Mouse (Mus musculus): ENCODE data around the gene Agrn. TPM values are rescaled to one million over a fixed set of nuclear protein-coding genes. Genes with fewer than 3 reads are reported as not detected.

Agrn gene
- polyA plus RNA-seq, 1 experiment from 2014 or later = 55.4 TPM

DNA sequence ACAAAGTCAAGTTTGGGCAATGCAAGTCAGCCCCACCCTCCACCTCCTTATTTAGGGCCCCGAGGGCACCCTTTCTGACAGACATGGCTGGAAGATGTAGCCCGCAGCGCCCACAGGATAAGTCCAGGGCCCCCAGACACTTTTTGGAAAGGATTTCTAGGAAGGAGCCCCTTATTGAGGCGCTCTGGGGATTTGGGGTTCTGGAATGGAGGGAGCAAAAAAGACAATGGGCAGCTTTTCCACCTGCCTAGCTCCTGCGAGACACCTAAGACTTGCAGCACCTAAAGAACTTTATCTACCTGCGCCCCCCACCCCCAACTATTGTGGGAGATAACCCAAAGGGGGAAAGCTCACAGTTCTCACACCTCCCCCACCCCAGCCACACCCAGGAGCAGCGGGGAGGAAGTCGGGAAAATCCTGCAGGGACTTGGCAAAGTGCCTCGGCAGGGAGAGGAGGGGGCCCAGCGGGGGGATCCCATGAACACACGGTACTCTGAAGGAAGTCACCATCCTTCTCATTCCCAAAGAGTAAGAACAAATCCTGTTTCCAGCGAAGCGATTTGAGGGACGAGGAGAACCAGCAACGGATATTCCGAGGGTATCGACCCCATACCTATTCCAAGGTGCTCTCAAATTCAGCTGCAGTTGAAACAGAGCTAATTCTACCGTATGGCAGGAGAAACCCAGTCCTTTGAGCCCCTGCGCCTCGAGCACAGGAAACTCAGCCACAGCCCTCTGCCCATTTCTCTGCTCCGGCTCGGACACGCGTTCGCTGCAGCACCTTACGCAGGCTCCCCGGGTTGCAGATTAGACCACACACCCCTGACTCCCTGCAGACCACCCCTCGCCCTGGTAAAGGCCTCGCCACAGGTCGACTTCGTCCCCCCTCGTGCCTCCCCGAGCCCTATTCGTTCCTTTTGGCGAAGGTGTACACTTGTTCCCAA lies 1.1 kb downstream of the Agrn start:
- no peaks in the 10 kb centered on the region for H3K9me3 ChIP-seq (replicated peaks)
- H3K4me3 ChIP-seq = peak overlapping the region; percentile 94
- H3K36me3 ChIP-seq = peaks cover 43% of the 10 kb centered on the region
- peaks cover 73% of the 10 kb centered on the region for H3K4me1 ChIP-seq
- DNase-seq (ENCODE audit: low spot score) = peak; percentile 48
- peaks cover 19% of the 10 kb centered on the region; the same call in 1 of the 2 replicates for H3K27me3 ChIP-seq (ENCODE audit: low read depth, poor library complexity, severe bottlenecking)
- H3K27ac ChIP-seq (replicated peaks) = peak overlapping the region; percentile 95
- 4% methylated on average over 35 of the region's 35 CpGs for WGBS

GRCm38 (mm10) chr4:156194346-156194745 lies 2.9 kb downstream of the Agrn start:
- H3K36me3 ChIP-seq = peaks cover 55% of the 10 kb centered on the region

GRCm38 (mm10) chr4:156193906-156194305 lies 3.4 kb downstream of the Agrn start:
- H3K27ac ChIP-seq (replicated peaks) = peak overlapping the region; percentile 19; the same call in 1 of the 2 replicates
- peak overlapping the region; percentile 94 for H3K4me3 ChIP-seq
- peaks cover 95% of the 10 kb centered on the region for H3K4me1 ChIP-seq

More at GRCm38 (mm10) chr4:156194346-156194745, 2.9 kb downstream of the Agrn start:
- Histone ChIP-seq H3K4me3 (peak overlapping the region; percentile 94), H3K27ac (replicated peaks) (peak overlapping the region; percentile 19; the same call in 1 of the 2 replicates), H3K4me1 (peaks cover 92% of the 10 kb centered on the region), H3K9me3 (replicated peaks) (no peaks in the 10 kb centered on the region), H3K27me3 (ENCODE audit: low read depth, poor library complexity, severe bottlenecking) (peaks cover 14% of the 10 kb centered on the region; the same call in 1 of the 2 replicates)
- WGBS = 14% methylated on average over 6 of the region's 6 CpGs
- DNase-seq (ENCODE audit: low spot score) = no peak

DNA sequence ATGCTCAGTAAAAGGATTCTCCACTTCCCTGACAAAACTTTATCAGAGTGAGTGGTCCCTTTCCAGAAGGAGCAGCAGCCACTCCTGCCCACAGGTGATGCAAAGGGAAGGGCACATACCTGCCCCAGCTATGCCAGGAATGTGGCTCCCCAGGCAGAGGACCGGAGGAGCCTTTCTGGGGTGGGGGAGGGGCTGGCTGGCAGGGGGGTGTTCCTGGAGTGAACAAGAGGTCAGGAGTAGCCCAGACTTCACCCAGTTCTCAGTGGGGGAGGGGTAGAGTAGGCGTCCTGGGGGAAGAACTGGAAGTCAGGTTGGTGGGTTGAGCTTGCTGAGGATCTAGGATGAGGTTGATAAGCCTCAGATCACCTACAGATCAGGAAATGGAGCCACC lies 4.1 kb downstream of the Agrn start:
- Histone ChIP-seq H3K27me3 (ENCODE audit: low read depth, poor library complexity, severe bottlenecking) (peaks cover 14% of the 10 kb centered on the region; the same call in 1 of the 2 replicates), H3K4me3 (0 out of 2 replicates have a peak overlapping the region, but pooled peaks have one; percentile 4), H3K36me3 (peaks cover 56% of the 10 kb centered on the region), H3K27ac (replicated peaks) (no peak overlapping the region; the same call in 1 of the 2 replicates), H3K4me1 (peaks cover 95% of the 10 kb centered on the region), H3K9me3 (replicated peaks) (no peaks in the 10 kb centered on the region)
- WGBS = 31% methylated on average over 2 of the region's 2 CpGs
- DNase-seq (ENCODE audit: low spot score) = no peak

More at GRCm38 (mm10) chr4:156193906-156194305, 3.4 kb downstream of the Agrn start:
- H3K9me3 ChIP-seq (replicated peaks) = no peaks in the 10 kb centered on the region
- WGBS = 66% methylated on average over 5 of the region's 5 CpGs
- H3K36me3 ChIP-seq = peaks cover 55% of the 10 kb centered on the region
- peaks cover 14% of the 10 kb centered on the region; the same call in 1 of the 2 replicates for H3K27me3 ChIP-seq (ENCODE audit: low read depth, poor library complexity, severe bottlenecking)
- no peak for DNase-seq (ENCODE audit: low spot score)

DNA sequence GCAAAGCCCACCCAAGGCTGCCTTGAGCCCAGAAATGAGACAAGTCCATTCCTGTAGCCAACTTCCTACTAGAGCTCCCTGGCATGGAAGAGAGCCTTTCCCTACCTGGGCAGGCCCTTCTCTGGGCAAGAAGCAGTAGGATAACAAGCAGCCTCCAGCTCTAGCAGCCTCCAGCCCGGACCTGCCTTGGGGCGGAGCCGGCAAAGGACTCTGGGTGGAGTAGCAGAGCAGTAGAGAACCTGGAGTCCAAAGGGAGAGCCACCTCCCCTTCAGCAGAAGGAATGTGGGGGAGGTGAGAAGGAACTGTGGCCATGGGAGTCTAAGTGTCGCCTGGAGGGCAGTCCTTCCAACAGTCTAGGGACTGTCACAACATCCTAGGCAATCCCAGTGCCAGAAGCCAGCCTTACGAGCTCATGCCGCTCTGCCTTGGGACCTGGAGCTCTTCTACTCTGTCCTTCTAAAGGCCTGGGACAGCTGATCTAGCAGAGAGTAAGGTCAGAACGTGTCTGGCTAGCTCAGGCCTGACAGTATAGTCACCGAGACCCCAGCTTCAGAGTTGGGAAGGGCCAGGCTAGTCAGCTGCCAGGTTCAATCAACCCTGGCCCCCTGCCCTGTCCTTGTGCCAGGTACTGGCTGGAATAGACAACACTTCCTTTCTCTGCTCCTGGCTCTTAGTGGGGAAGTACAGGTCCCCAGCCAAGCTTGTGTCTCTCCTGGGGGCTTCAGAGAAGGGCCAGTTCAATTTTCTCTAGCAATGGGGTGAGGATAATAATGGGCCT lies 4.7 kb downstream of the Agrn start:
- Histone ChIP-seq H3K4me3 (peak overlapping the region; percentile 22), H3K9me3 (replicated peaks) (no peaks in the 10 kb centered on the region), H3K27ac (replicated peaks) (0 out of 2 replicates have a peak overlapping the region, but pooled peaks have one; percentile 2), H3K4me1 (peaks cover 97% of the 10 kb centered on the region), H3K27me3 (ENCODE audit: low read depth, poor library complexity, severe bottlenecking) (peaks cover 14% of the 10 kb centered on the region; the same call in 1 of the 2 replicates), H3K36me3 (peaks cover 62% of the 10 kb centered on the region)
- DNase-seq (ENCODE audit: low spot score) = no peak
- 53% methylated on average over 8 of the region's 8 CpGs for WGBS

DNA sequence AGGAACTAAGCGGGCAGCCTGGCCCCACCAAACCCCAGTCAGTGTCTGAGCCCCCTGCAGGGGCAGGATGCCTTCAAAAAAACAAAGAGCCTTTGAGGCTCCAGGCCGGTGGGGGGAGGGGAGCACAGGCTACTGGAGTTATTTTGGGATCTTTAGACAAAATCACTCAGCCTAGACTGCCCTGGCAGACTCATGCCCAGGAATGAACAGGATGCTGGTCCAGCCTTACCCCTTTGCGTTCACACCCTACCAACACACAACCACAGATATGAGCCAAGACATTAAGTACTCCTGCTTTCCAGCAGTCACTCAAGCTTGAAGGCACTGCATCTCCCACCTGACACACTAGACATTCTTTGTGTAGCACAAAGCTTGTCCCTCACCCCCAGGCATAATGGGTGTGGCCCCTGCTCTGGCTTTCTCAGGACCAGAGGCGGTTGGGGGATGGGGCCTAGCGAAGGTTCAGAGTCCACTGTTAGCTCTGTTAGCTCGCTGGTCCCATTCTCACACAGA lies 8.4 kb downstream of the Agrn start:
- WGBS = 6% methylated on average over 6 of the region's 6 CpGs
- H3K27ac ChIP-seq (replicated peaks) = peak overlapping the region; percentile 85
- H3K27me3 ChIP-seq (ENCODE audit: low read depth, poor library complexity, severe bottlenecking) = no peaks in the 10 kb centered on the region
- peak; percentile 67 for DNase-seq (ENCODE audit: low spot score)
- H3K4me1 ChIP-seq = peaks cover 100% of the 10 kb centered on the region
- H3K36me3 ChIP-seq = peaks cover 66% of the 10 kb centered on the region
- peak overlapping the region; percentile 38 for H3K4me3 ChIP-seq
- H3K9me3 ChIP-seq (replicated peaks) = no peaks in the 10 kb centered on the region

- DNase-seq (ENCODE audit: low spot score) = no peak
- Histone ChIP-seq H3K36me3 (peaks cover 64% of the 10 kb centered on the region), H3K4me1 (peaks cover 99% of the 10 kb centered on the region), H3K4me3 (peak overlapping the region; percentile 38), H3K9me3 (replicated peaks) (no peaks in the 10 kb centered on the region), H3K27ac (replicated peaks) (peak overlapping the region; percentile 85), H3K27me3 (ENCODE audit: low read depth, poor library complexity, severe bottlenecking) (no peaks in the 10 kb centered on the region)
- WGBS = 45% methylated on average over 5 of the region's 5 CpGs
Measured at GRCm38 (mm10) chr4:156188162-156188810, 9.0 kb downstream of the Agrn start.

DNA sequence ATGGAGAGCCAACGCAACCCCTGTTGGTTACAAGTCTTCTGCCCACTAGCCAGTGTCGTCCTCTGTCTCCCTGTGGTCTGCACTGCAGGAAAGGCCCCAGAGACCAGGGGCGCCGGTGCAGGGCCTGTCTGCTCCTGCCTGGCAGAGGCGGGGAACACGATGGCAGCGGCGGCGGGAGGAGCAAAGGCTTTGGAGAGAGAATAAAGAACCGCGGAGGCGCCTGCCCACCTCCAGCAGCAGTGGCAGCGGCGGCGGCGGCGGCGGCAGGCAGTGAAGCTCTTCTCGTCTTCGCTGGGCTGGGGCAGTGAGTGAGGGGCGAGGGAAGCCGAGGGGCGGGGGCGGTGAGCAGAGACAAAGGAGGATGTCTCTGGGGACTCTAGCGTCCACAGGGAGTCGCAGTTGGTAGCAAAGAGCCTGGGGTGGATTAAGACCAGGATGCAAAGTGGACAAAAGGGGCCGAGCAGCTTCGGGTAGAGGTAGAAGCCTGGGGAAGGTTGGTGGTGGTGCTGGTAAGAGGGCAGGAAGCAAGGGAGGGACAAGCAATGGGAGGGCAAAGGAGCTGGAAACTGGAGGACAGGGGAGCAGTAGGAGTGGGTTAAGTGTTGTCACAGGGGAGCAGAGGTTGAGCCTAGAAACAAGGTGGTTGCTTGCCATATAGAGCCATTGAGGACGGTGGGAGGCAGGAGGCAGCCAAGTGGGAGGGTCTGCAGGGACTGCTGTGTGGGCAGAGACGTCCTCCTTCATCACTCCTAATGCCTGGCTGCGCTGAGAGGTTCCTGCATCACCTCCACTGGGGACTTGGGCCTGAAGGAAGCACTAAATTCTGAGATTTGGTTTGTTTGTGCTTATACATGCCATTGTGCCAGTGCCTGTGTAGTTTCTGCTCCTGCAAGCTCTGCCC lies 11.1 kb downstream of the Agrn start:
- H3K36me3 ChIP-seq = peaks cover 64% of the 10 kb centered on the region
- 4% methylated on average over 31 of the region's 31 CpGs for WGBS
- peaks cover 97% of the 10 kb centered on the region for H3K4me1 ChIP-seq
- H3K4me3 ChIP-seq = peak overlapping the region; percentile 59
- DNase-seq (ENCODE audit: low spot score) = peak; percentile 83
- H3K27me3 ChIP-seq (ENCODE audit: low read depth, poor library complexity, severe bottlenecking) = no peaks in the 10 kb centered on the region
- no peaks in the 10 kb centered on the region for H3K9me3 ChIP-seq (replicated peaks)
- H3K27ac ChIP-seq (replicated peaks) = peak overlapping the region; percentile 93

DNA sequence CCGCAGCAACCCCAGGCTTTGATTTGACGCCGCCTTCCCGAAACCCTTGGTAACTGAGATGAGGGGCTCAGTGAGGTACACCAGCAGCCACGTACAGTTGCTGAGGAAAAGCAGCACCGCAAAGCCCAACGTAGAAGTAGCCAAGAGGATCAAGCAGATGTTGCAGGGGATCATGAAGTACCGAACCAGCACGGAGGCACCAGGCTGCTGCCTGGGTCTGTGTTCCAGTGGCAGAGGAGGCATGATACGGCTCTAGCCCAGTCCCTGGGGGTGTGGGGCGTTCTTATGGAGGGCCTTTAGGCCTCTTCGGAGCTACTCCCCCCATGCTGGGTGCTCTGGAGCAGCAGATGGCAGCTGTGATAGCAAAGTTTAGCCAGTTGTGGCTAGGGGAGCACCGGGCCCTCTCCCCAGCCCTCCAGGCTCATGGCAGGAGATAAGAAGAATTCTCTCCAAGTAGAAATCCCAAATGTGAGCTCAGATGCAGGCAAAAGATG lies 11.8 kb downstream of the Agrn start:
- peaks cover 64% of the 10 kb centered on the region for H3K36me3 ChIP-seq
- no peaks in the 10 kb centered on the region for H3K27me3 ChIP-seq (ENCODE audit: low read depth, poor library complexity, severe bottlenecking)
- H3K4me3 ChIP-seq = peak overlapping the region; percentile 59
- H3K9me3 ChIP-seq (replicated peaks) = no peaks in the 10 kb centered on the region
- H3K4me1 ChIP-seq = peaks cover 91% of the 10 kb centered on the region
- DNase-seq (ENCODE audit: low spot score) = no peak
- H3K27ac ChIP-seq (replicated peaks) = peak overlapping the region; percentile 93
- WGBS = 61% methylated on average over 13 of the region's 13 CpGs

DNA sequence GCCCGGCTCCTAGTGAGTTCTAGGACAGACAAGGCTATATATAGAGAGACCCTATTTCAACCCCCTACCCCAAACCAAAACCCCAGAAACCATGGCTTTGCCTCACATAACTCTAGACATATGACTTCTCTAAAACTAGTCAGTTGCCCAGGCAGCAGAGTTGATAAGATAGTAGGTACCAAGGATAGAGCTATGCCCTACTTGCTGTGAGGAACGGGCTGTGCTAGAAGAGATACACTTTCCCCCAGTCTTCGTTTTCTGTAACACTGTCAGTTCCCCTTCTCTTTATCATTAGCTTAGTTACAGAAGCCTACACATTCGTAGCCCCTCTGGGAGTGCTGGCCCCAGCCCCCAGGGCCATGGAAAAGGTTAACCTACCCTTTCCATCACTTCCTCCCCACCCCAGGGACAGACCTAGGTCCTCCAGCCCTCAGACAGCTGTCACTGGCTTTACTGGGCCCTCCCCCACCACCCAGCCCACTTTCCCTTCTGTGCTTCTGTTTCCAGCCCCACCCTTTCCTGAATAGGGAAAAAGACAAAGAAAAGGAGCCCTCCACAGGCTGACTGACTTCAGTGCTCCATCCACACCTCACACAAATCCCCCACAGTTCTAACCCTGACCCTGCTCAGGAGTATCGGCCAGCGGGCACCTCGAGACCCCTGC lies 12.9 kb downstream of the Agrn start:
- no peaks in the 10 kb centered on the region for H3K9me3 ChIP-seq (replicated peaks)
- H3K36me3 ChIP-seq = peaks cover 70% of the 10 kb centered on the region
- H3K27me3 ChIP-seq (ENCODE audit: low read depth, poor library complexity, severe bottlenecking) = no peaks in the 10 kb centered on the region
- no peak for DNase-seq (ENCODE audit: low spot score)
- peak overlapping the region; percentile 59 for H3K4me3 ChIP-seq
- peaks cover 84% of the 10 kb centered on the region for H3K4me1 ChIP-seq
- WGBS = 92% methylated on average over 7 of the region's 7 CpGs
- peak overlapping the region; percentile 93 for H3K27ac ChIP-seq (replicated peaks)

- WGBS = 90% methylated on average over 5 of the region's 5 CpGs
- H3K4me1 ChIP-seq = peaks cover 77% of the 10 kb centered on the region
- peak overlapping the region; percentile 59; the same call in 1 of the 2 replicates for H3K4me3 ChIP-seq
Measured at GRCm38 (mm10) chr4:156183747-156184146, 13.5 kb downstream of the Agrn start.

More at GRCm38 (mm10) chr4:156183747-156184146, 13.5 kb downstream of the Agrn start:
- H3K9me3 ChIP-seq (replicated peaks) = no peaks in the 10 kb centered on the region
- no peak for DNase-seq (ENCODE audit: low spot score)
- no peak overlapping the region for H3K27ac ChIP-seq (replicated peaks)
- peaks cover 77% of the 10 kb centered on the region for H3K36me3 ChIP-seq
- no peaks in the 10 kb centered on the region for H3K27me3 ChIP-seq (ENCODE audit: low read depth, poor library complexity, severe bottlenecking)
